Mouse (Mus musculus): ENCODE measurements around the gene Inhba. TPM values are rescaled to one million over a fixed set of nuclear protein-coding genes. Genes with fewer than 3 reads are reported as not detected.

The Inhba gene
- total and polyA plus RNA-seq, 3 experiments, result not detected

GRCm38 (mm10) chr13:16032425-16032824 is 20.8 kb downstream of the Inhba start:
- no peaks in the 10 kb centered on the region for H3K4me1 ChIP-seq (ENCODE audit: control insufficient read depth in 1 of 2, insufficient read depth in 2 of 2)
- no peak overlapping the region for H3K9ac ChIP-seq (ENCODE audit: insufficient read depth, low read depth)
- no peak overlapping the region for H3K4me3 ChIP-seq (replicated peaks in 1 of 3; ENCODE audit: low read depth in 2 of 3, low read length in 2 of 3, poor library complexity in 1 of 3)
- no peaks in the 10 kb centered on the region for H3K36me3 ChIP-seq (replicated peaks in 1 of 2; ENCODE audit: control insufficient read depth in 1 of 2, insufficient read depth in 1 of 2, low read length in 1 of 2)
- H3K9me3 ChIP-seq (replicated peaks; ENCODE audit: low read length), result no peaks in the 10 kb centered on the region
- no peaks in the 10 kb centered on the region for H3K27me3 ChIP-seq (replicated peaks)
- H3K27ac ChIP-seq (ENCODE audit: insufficient read depth, low read depth), result no peak overlapping the region
- no peaks in the 10 kb centered on the region for H3K79me2 ChIP-seq (replicated peaks; ENCODE audit: control insufficient read depth, extremely low read depth, insufficient read depth, poor library complexity, severe bottlenecking)
- no peak overlapping the region for H3K4me2 ChIP-seq (ENCODE audit: insufficient read depth, low read depth, poor library complexity, severe bottlenecking)
- dilution Hi-C loops (cut with MboI; ENCODE audit: extremely low pct_ligation_motif_present, extremely low pct_unique_long_range_greater_than_20kb, low sequenced_read_pairs) (no loop called here), in situ Hi-C loops (cut with MboI; ENCODE audit: low pct_ligation_motif_present, low pct_unique_long_range_greater_than_20kb, low sequenced_read_pairs) (no loop called here)
- DNase-seq (ENCODE audit: extremely low read depth), result no peak
- TF ChIP-seq TCF12 (IDR thresholded peaks at IDR 0.05; ENCODE audit: low read depth, low read length) (no peak), EP300 (IDR thresholded peaks at IDR 0.05; ENCODE audit: low read length) (no peak), SMC3 (IDR thresholded peaks at IDR 0.05; ENCODE audit: low read depth, low read length) (no peak), POLR2AphosphoS2 (IDR thresholded peaks at IDR 0.05; ENCODE audit: low read depth, low read length) (no peak), NRF1 (IDR thresholded peaks at IDR 0.05; ENCODE audit: low read depth, low read length) (no peak), MAFK (IDR thresholded peaks at IDR 0.05; ENCODE audit: insufficient replicate concordance, low read length) (no peak), CHD1 (IDR thresholded peaks at IDR 0.05; ENCODE audit: low read depth, low read length) (no peak), RCOR1 (conservative IDR thresholded peaks at IDR 0.05; ENCODE audit: low read depth, low read length) (no peak), HCFC1 (IDR thresholded peaks at IDR 0.05; ENCODE audit: low read depth, low read length) (no peak)

GRCm38 (mm10) chr13:16032935-16033592 is 21.4 kb downstream of the Inhba start:
- TF ChIP-seq ETS1 (conservative IDR thresholded peaks at IDR 0.05; ENCODE audit: low read depth, low read length) (no peak), ZNF384 (IDR thresholded peaks at IDR 0.05; ENCODE audit: low read depth, low read length) (no peak), ZC3H11A (IDR thresholded peaks at IDR 0.05; ENCODE audit: low read depth, low read length) (no peak), MAZ (IDR thresholded peaks at IDR 0.05; ENCODE audit: low read depth, low read length) (no peak), MEF2A (IDR thresholded peaks at IDR 0.05; ENCODE audit: borderline replicate concordance, low read depth, low read length) (no peak), MAX (IDR thresholded peaks at IDR 0.05; ENCODE audit: low read length) (no peak), KAT2A (IDR thresholded peaks at IDR 0.05; ENCODE audit: insufficient replicate concordance, low read length) (no peak), RCOR1 (conservative IDR thresholded peaks at IDR 0.05; ENCODE audit: low read depth, low read length) (no peak), USF2 (conservative IDR thresholded peaks at IDR 0.05; ENCODE audit: low read depth, low read length) (no peak), TCF12 (IDR thresholded peaks at IDR 0.05; ENCODE audit: low read depth, low read length) (no peak), USF1 (IDR thresholded peaks at IDR 0.05; ENCODE audit: low read depth, low read length) (no peak), CTCF (conservative IDR thresholded peaks at IDR 0.05 in 1 of 2, IDR thresholded peaks at IDR 0.05 in 1 of 2; ENCODE audit: low read depth in 2 of 2, low read length in 2 of 2) (no peak), MXI1 (IDR thresholded peaks at IDR 0.05; ENCODE audit: low read depth, low read length) (no peak), MAFK (IDR thresholded peaks at IDR 0.05; ENCODE audit: insufficient replicate concordance, low read length) (no peak), PAX5 (IDR thresholded peaks at IDR 0.05; ENCODE audit: low read length) (no peak), E2F4 (IDR thresholded peaks at IDR 0.05; ENCODE audit: insufficient replicate concordance, low read depth, low read length) (no peak)
- in situ Hi-C loops (cut with MboI; ENCODE audit: low pct_ligation_motif_present, low pct_unique_long_range_greater_than_20kb, low sequenced_read_pairs), result no loop called here
- Histone ChIP-seq H3K27me3 (replicated peaks) (no peaks in the 10 kb centered on the region), H3K9me3 (replicated peaks; ENCODE audit: low read length) (no peaks in the 10 kb centered on the region), H3K4me2 (ENCODE audit: insufficient read depth, low read depth, poor library complexity, severe bottlenecking) (no peak overlapping the region), H3K4me3 (replicated peaks in 1 of 3; ENCODE audit: low read depth in 2 of 3, low read length in 2 of 3, poor library complexity in 1 of 3) (no peak overlapping the region), H3K4me1 (ENCODE audit: control insufficient read depth in 1 of 2, insufficient read depth in 2 of 2) (no peaks in the 10 kb centered on the region), H3K9ac (ENCODE audit: insufficient read depth, low read depth) (no peak overlapping the region), H3K27ac (ENCODE audit: insufficient read depth, low read depth) (no peak overlapping the region), H3K36me3 (replicated peaks in 1 of 2; ENCODE audit: control insufficient read depth in 1 of 2, insufficient read depth in 1 of 2, low read length in 1 of 2) (no peaks in the 10 kb centered on the region), H3K79me2 (replicated peaks; ENCODE audit: control insufficient read depth, extremely low read depth, insufficient read depth, poor library complexity, severe bottlenecking) (no peaks in the 10 kb centered on the region)
- no peak for DNase-seq (ENCODE audit: extremely low read depth)
- dilution Hi-C loops (cut with MboI; ENCODE audit: extremely low pct_ligation_motif_present, extremely low pct_unique_long_range_greater_than_20kb, low sequenced_read_pairs), result no loop called here

Measured in CH12.LX (cell line).